Mouse (Mus musculus): Measurements from ENCODE around the gene Rnf135. TPM values are rescaled to one million over a fixed set of nuclear protein-coding genes. Genes with fewer than 3 reads are reported as not detected.
"Not testable (repeated sequence)": the region's sequence is repeated elsewhere in the genome, so short reads cannot be mapped to it uniquely, and the experiment has no call there.

The Rnf135 gene
- 4.3 and 5.3 TPM in 2 replicates for polyA plus RNA-seq (2015; fragmentation: Nextera tagmentation; extraction: Ambion mirVana)

GRCm38 (mm10) chr11:80183705-80184255, at the start of gene Rnf135:
Gene Rnf135 (plus strand): TSS chr11:80183851.
- WGBS (ENCODE audit: insufficient replicate concordance), result under 1% methylated on average over 33 of the region's 33 CpGs
- peak; percentile 76 for DNase-seq
- H3K4me3 ChIP-seq (replicated peaks), result peak within 1 kb of the TSS; percentile 78

GRCm38 (mm10) chr11:80134744-80135143, 48.9 kb upstream of the Rnf135 start:
- H3K27ac ChIP-seq, result no peak overlapping the region
- no peaks in the 10 kb centered on the region for H3K27me3 ChIP-seq
- no peak overlapping the region for H3K4me2 ChIP-seq
- whole genome bisulfite sequencing (ENCODE audit: insufficient replicate concordance), result 57% methylated on average over 4 of the region's 4 CpGs
- no peak overlapping the region for H3K4me3 ChIP-seq (replicated peaks)
- H3K9me3 ChIP-seq (replicated peaks), result no peaks in the 10 kb centered on the region
- peaks cover 90% of the 10 kb centered on the region for H3K36me3 ChIP-seq
- DNase-seq (no peak), ATAC-seq (ENCODE audit: low read depth) (no peak)
- peaks cover 7% of the 10 kb centered on the region; the same call in 1 of the 2 replicates for H3K4me1 ChIP-seq (replicated peaks)
- no peak overlapping the region for H3K9ac ChIP-seq

More at GRCm38 (mm10) chr11:80183705-80184255, at the start of gene Rnf135:
- Histone ChIP-seq H3K4me2 (peak within 1 kb of the TSS; percentile 84), H3K9me3 (replicated peaks) (no peaks in the 10 kb centered on the region), H3K36me3 (peaks cover 3% of the 10 kb centered on the region; the same call in 1 of the 2 replicates), H3K9ac (peak within 1 kb of the TSS; percentile 87), H3K27me3 (no peaks in the 10 kb centered on the region), H3K27ac (peak within 1 kb of the TSS; percentile 86), H3K4me1 (replicated peaks) (peaks cover 15% of the 10 kb centered on the region)
- peak; percentile 93 for ATAC-seq (ENCODE audit: low read depth)

- no peaks in the 10 kb centered on the region for H3K27me3 ChIP-seq
- DNase-seq, result no peak
- H3K4me2 ChIP-seq, result no peak overlapping the region
- no peak overlapping the region for H3K27ac ChIP-seq
- ATAC-seq (ENCODE audit: low read depth), result no peak
- H3K9me3 ChIP-seq (replicated peaks), result no peaks in the 10 kb centered on the region
- no peak overlapping the region for H3K9ac ChIP-seq
- WGBS (ENCODE audit: insufficient replicate concordance), result 88% methylated on average over 11 of the region's 11 CpGs
- peaks cover 19% of the 10 kb centered on the region for H3K4me1 ChIP-seq (replicated peaks)
- H3K4me3 ChIP-seq (replicated peaks), result no peak overlapping the region
- peaks cover 86% of the 10 kb centered on the region for H3K36me3 ChIP-seq
Observed at GRCm38 (mm10) chr11:80135954-80136683, 47.5 kb upstream of the Rnf135 start.

GRCm38 (mm10) chr11:80136786-80137185, 46.9 kb upstream of the Rnf135 start:
- no peak for ATAC-seq (ENCODE audit: low read depth)
- peaks cover 20% of the 10 kb centered on the region for H3K4me1 ChIP-seq (replicated peaks)
- H3K27ac ChIP-seq, result no peak overlapping the region
- no peaks in the 10 kb centered on the region for H3K9me3 ChIP-seq (replicated peaks)
- WGBS (ENCODE audit: insufficient replicate concordance), result 87% methylated on average over 13 of the region's 13 CpGs
- DNase-seq, result no peak
- H3K36me3 ChIP-seq, result peaks cover 80% of the 10 kb centered on the region
- no peaks in the 10 kb centered on the region for H3K27me3 ChIP-seq
- H3K4me2 ChIP-seq, result no peak overlapping the region
- no peak overlapping the region for H3K9ac ChIP-seq
- no peak overlapping the region for H3K4me3 ChIP-seq (replicated peaks)

GRCm38 (mm10) chr11:80137773-80138172, 45.9 kb upstream of the Rnf135 start:
- H3K9me3 ChIP-seq (replicated peaks), result no peaks in the 10 kb centered on the region
- ATAC-seq (ENCODE audit: low read depth), result no peak
- 87% methylated on average over 5 of the region's 5 CpGs for WGBS (ENCODE audit: insufficient replicate concordance)
- peaks cover 70% of the 10 kb centered on the region for H3K36me3 ChIP-seq
- H3K9ac ChIP-seq, result no peak overlapping the region
- no peak overlapping the region for H3K4me2 ChIP-seq
- no peak overlapping the region for H3K4me3 ChIP-seq (replicated peaks)
- no peak for DNase-seq
- H3K27me3 ChIP-seq, result no peaks in the 10 kb centered on the region
- no peak overlapping the region for H3K27ac ChIP-seq
- peaks cover 26% of the 10 kb centered on the region for H3K4me1 ChIP-seq (replicated peaks)

- Histone ChIP-seq H3K4me1 (replicated peaks) (peaks cover 48% of the 10 kb centered on the region), H3K27me3 (no peaks in the 10 kb centered on the region), H3K4me3 (replicated peaks) (peak within 1 kb of the TSS; percentile 73), H3K9ac (peak within 1 kb of the TSS; percentile 81), H3K36me3 (peaks cover 34% of the 10 kb centered on the region), H3K9me3 (replicated peaks) (no peaks in the 10 kb centered on the region), H3K4me2 (peak within 1 kb of the TSS; percentile 87), H3K27ac (peak within 1 kb of the TSS; percentile 77)
- ATAC-seq (ENCODE audit: low read depth) (peak; percentile 89), DNase-seq (peak; percentile 76)
- under 1% methylated on average over 40 of the region's 40 CpGs for WGBS (ENCODE audit: insufficient replicate concordance)
Observed at GRCm38 (mm10) chr11:80141825-80142521, 41.7 kb upstream of the Rnf135 start, which contains the start of gene Tefm. Gene Tefm (minus strand): TSS chr11:80142175.

- peak overlapping the region; percentile 81 for H3K9ac ChIP-seq
- peaks cover 52% of the 10 kb centered on the region for H3K4me1 ChIP-seq (replicated peaks)
- H3K27ac ChIP-seq, result no peak overlapping the region
- H3K9me3 ChIP-seq (replicated peaks), result no peaks in the 10 kb centered on the region
- ATAC-seq (ENCODE audit: low read depth) (no peak), DNase-seq (no peak)
- peak overlapping the region; percentile 73 for H3K4me3 ChIP-seq (replicated peaks)
- H3K36me3 ChIP-seq, result peaks cover 26% of the 10 kb centered on the region
- peak overlapping the region; percentile 87 for H3K4me2 ChIP-seq
- H3K27me3 ChIP-seq, result no peaks in the 10 kb centered on the region
- 51% methylated on average over 8 of the region's 8 CpGs for WGBS (ENCODE audit: insufficient replicate concordance)
Observed at GRCm38 (mm10) chr11:80142872-80143271, 40.8 kb upstream of the Rnf135 start.

- Histone ChIP-seq H3K9ac (peak overlapping the region; percentile 4; the same call in 1 of the 2 replicates), H3K4me1 (replicated peaks) (peaks cover 36% of the 10 kb centered on the region), H3K4me2 (0 out of 2 replicates have a peak overlapping the region, but pooled peaks have one; percentile 5), H3K27ac (peak overlapping the region; percentile 62), H3K9me3 (replicated peaks) (no peaks in the 10 kb centered on the region), H3K27me3 (no peaks in the 10 kb centered on the region), H3K36me3 (no peaks in the 10 kb centered on the region), H3K4me3 (replicated peaks) (no peak overlapping the region)
- no peak for DNase-seq
- WGBS (ENCODE audit: insufficient replicate concordance), result 13% methylated on average over 10 of the region's 10 CpGs
- peak; percentile 3; the same call in 1 of the 2 replicates for ATAC-seq (ENCODE audit: low read depth)
Observed at GRCm38 (mm10) chr11:80145787-80146275, 37.8 kb upstream of the Rnf135 start.

GRCm38 (mm10) chr11:80147748-80148147, 35.9 kb upstream of the Rnf135 start:
- Histone ChIP-seq H3K4me3 (replicated peaks) (no peak overlapping the region), H3K36me3 (no peaks in the 10 kb centered on the region), H3K4me1 (replicated peaks) (peaks cover 26% of the 10 kb centered on the region), H3K9ac (no peak overlapping the region), H3K27me3 (no peaks in the 10 kb centered on the region), H3K9me3 (replicated peaks) (no peaks in the 10 kb centered on the region), H3K27ac (no peak overlapping the region), H3K4me2 (no peak overlapping the region)
- DNase-seq (no peak), ATAC-seq (ENCODE audit: low read depth) (peak; percentile 37; the same call in 1 of the 2 replicates)
- WGBS (ENCODE audit: insufficient replicate concordance), result 37% methylated on average over 6 of the region's 6 CpGs

- Histone ChIP-seq H3K27ac (no peak overlapping the region), H3K9me3 (replicated peaks) (no peaks in the 10 kb centered on the region), H3K27me3 (0 out of 2 replicates have a peak, but pooled peaks cover 2% of the 10 kb centered on the region), H3K4me1 (replicated peaks) (peaks cover 22% of the 10 kb centered on the region), H3K9ac (no peak overlapping the region), H3K36me3 (no peaks in the 10 kb centered on the region), H3K4me3 (replicated peaks) (no peak overlapping the region), H3K4me2 (no peak overlapping the region)
- DNase-seq (no peak), ATAC-seq (ENCODE audit: low read depth) (no peak)
- 60% methylated on average over 1 of the region's 1 CpGs for WGBS (ENCODE audit: insufficient replicate concordance)
Observed at GRCm38 (mm10) chr11:80148313-80148712, 35.3 kb upstream of the Rnf135 start.

- H3K9ac ChIP-seq; H3K36me3 ChIP-seq; H3K27ac ChIP-seq; H3K27me3 ChIP-seq; DNase-seq; ATAC-seq (ENCODE audit: low read depth); H3K9me3 ChIP-seq (replicated peaks); H3K4me3 ChIP-seq (replicated peaks); H3K4me2 ChIP-seq: not testable (repeated sequence)
- 61% methylated on average over 2 of the region's 4 CpGs for WGBS (ENCODE audit: insufficient replicate concordance)
- peaks cover 29% of the 10 kb centered on the region for H3K4me1 ChIP-seq (replicated peaks)
Observed at GRCm38 (mm10) chr11:80148974-80149373, 34.7 kb upstream of the Rnf135 start.
